Mouse (Mus musculus): ENCODE data around the gene Sh3tc1. TPM values are rescaled to one million over a fixed set of nuclear protein-coding genes. Genes with fewer than 3 reads are reported as not detected.

Gene Sh3tc1
- polyA plus RNA-seq, 1 experiment from 2014 or later = 1.3 TPM

- Histone ChIP-seq H3K4me3 (ENCODE audit: low read depth, low read length) (no peak overlapping the region), H3K9me3 (ENCODE audit: control insufficient read depth, low read length) (no peaks in the 10 kb centered on the region), H3K27me3 (ENCODE audit: control insufficient read depth, insufficient read depth, low read length) (no peaks in the 10 kb centered on the region), H3K9ac (replicated peaks; ENCODE audit: low read depth, low read length) (no peak overlapping the region), H3K27ac (ENCODE audit: low read depth, low read length) (no peak overlapping the region), H3K4me1 (ENCODE audit: control insufficient read depth, insufficient read depth, low read length) (no peaks in the 10 kb centered on the region), H3K4me2 (ENCODE audit: low read depth, low read length) (no peak overlapping the region), H3K36me3 (ENCODE audit: control insufficient read depth, insufficient read depth, low read length) (no peaks in the 10 kb centered on the region)
- no peak for ATAC-seq (ENCODE audit: low read depth)
- WGBS = 44% methylated on average over 3 of the region's 3 CpGs
These were observed 28.9 kb downstream of the Sh3tc1 start for GRCm38 (mm10) chr5:35710931-35711330.

GRCm38 (mm10) chr5:35710481-35710880 is 29.3 kb downstream of the Sh3tc1 start:
- no peak overlapping the region for H3K9ac ChIP-seq (replicated peaks; ENCODE audit: low read depth, low read length)
- H3K4me2 ChIP-seq (ENCODE audit: low read depth, low read length) = no peak overlapping the region
- no peak overlapping the region for H3K27ac ChIP-seq (ENCODE audit: low read depth, low read length)
- no peaks in the 10 kb centered on the region for H3K9me3 ChIP-seq (ENCODE audit: control insufficient read depth, low read length)
- no peak overlapping the region for H3K4me3 ChIP-seq (ENCODE audit: low read depth, low read length)
- no peaks in the 10 kb centered on the region for H3K36me3 ChIP-seq (ENCODE audit: control insufficient read depth, insufficient read depth, low read length)
- no peak for ATAC-seq (ENCODE audit: low read depth)
- H3K27me3 ChIP-seq (ENCODE audit: control insufficient read depth, insufficient read depth, low read length) = no peaks in the 10 kb centered on the region
- no peaks in the 10 kb centered on the region for H3K4me1 ChIP-seq (ENCODE audit: control insufficient read depth, insufficient read depth, low read length)
- 67% methylated on average over 3 of the region's 3 CpGs for WGBS

GRCm38 (mm10) chr5:35705411-35705810 is 34.4 kb downstream of the Sh3tc1 start:
- Histone ChIP-seq H3K4me1 (ENCODE audit: control insufficient read depth, insufficient read depth, low read length) (no peaks in the 10 kb centered on the region), H3K27me3 (ENCODE audit: control insufficient read depth, insufficient read depth, low read length) (no peaks in the 10 kb centered on the region), H3K4me2 (ENCODE audit: low read depth, low read length) (no peak overlapping the region), H3K9ac (replicated peaks; ENCODE audit: low read depth, low read length) (no peak overlapping the region), H3K27ac (ENCODE audit: low read depth, low read length) (no peak overlapping the region), H3K4me3 (ENCODE audit: low read depth, low read length) (no peak overlapping the region), H3K36me3 (ENCODE audit: control insufficient read depth, insufficient read depth, low read length) (no peaks in the 10 kb centered on the region), H3K9me3 (ENCODE audit: control insufficient read depth, low read length) (no peaks in the 10 kb centered on the region)
- 96% methylated on average over 3 of the region's 3 CpGs for WGBS
- ATAC-seq (ENCODE audit: low read depth) = no peak

GRCm38 (mm10) chr5:35703814-35704213 is 36.0 kb downstream of the Sh3tc1 start:
- no peak overlapping the region for H3K27ac ChIP-seq (ENCODE audit: low read depth, low read length)
- H3K36me3 ChIP-seq (ENCODE audit: control insufficient read depth, insufficient read depth, low read length) = no peaks in the 10 kb centered on the region
- no peak overlapping the region for H3K9ac ChIP-seq (replicated peaks; ENCODE audit: low read depth, low read length)
- H3K4me1 ChIP-seq (ENCODE audit: control insufficient read depth, insufficient read depth, low read length) = no peaks in the 10 kb centered on the region
- H3K4me2 ChIP-seq (ENCODE audit: low read depth, low read length) = no peak overlapping the region
- no peak overlapping the region for H3K4me3 ChIP-seq (ENCODE audit: low read depth, low read length)
- no peaks in the 10 kb centered on the region for H3K9me3 ChIP-seq (ENCODE audit: control insufficient read depth, low read length)
- ATAC-seq (ENCODE audit: low read depth) = no peak
- 92% methylated on average over 4 of the region's 4 CpGs for WGBS
- H3K27me3 ChIP-seq (ENCODE audit: control insufficient read depth, insufficient read depth, low read length) = no peaks in the 10 kb centered on the region

- WGBS = 86% methylated on average over 8 of the region's 8 CpGs
- no peak overlapping the region for H3K9ac ChIP-seq (replicated peaks; ENCODE audit: low read depth, low read length)
- H3K4me1 ChIP-seq (ENCODE audit: control insufficient read depth, insufficient read depth, low read length) = no peaks in the 10 kb centered on the region
- no peaks in the 10 kb centered on the region for H3K27me3 ChIP-seq (ENCODE audit: control insufficient read depth, insufficient read depth, low read length)
- H3K9me3 ChIP-seq (ENCODE audit: control insufficient read depth, low read length) = no peaks in the 10 kb centered on the region
- ATAC-seq (ENCODE audit: low read depth) = no peak
- no peak overlapping the region for H3K4me2 ChIP-seq (ENCODE audit: low read depth, low read length)
- no peak overlapping the region for H3K4me3 ChIP-seq (ENCODE audit: low read depth, low read length)
- H3K27ac ChIP-seq (ENCODE audit: low read depth, low read length) = no peak overlapping the region
- no peaks in the 10 kb centered on the region for H3K36me3 ChIP-seq (ENCODE audit: control insufficient read depth, insufficient read depth, low read length)
These were observed 36.6 kb downstream of the Sh3tc1 start for GRCm38 (mm10) chr5:35703183-35703582.

- Histone ChIP-seq H3K4me2 (ENCODE audit: low read depth, low read length) (no peak overlapping the region), H3K27ac (ENCODE audit: low read depth, low read length) (no peak overlapping the region), H3K9ac (replicated peaks; ENCODE audit: low read depth, low read length) (no peak overlapping the region), H3K4me1 (ENCODE audit: control insufficient read depth, insufficient read depth, low read length) (no peaks in the 10 kb centered on the region), H3K27me3 (ENCODE audit: control insufficient read depth, insufficient read depth, low read length) (no peaks in the 10 kb centered on the region), H3K36me3 (ENCODE audit: control insufficient read depth, insufficient read depth, low read length) (no peaks in the 10 kb centered on the region), H3K9me3 (ENCODE audit: control insufficient read depth, low read length) (no peaks in the 10 kb centered on the region), H3K4me3 (ENCODE audit: low read depth, low read length) (no peak overlapping the region)
- ATAC-seq (ENCODE audit: low read depth) = no peak
- 84% methylated on average over 4 of the region's 4 CpGs for WGBS
These were observed 37.1 kb downstream of the Sh3tc1 start for GRCm38 (mm10) chr5:35702582-35703140.

- H3K9me3 ChIP-seq (ENCODE audit: control insufficient read depth, low read length) = no peaks in the 10 kb centered on the region
- H3K9ac ChIP-seq (replicated peaks; ENCODE audit: low read depth, low read length) = no peak overlapping the region
- H3K27ac ChIP-seq (ENCODE audit: low read depth, low read length) = no peak overlapping the region
- no peak overlapping the region for H3K4me2 ChIP-seq (ENCODE audit: low read depth, low read length)
- H3K27me3 ChIP-seq (ENCODE audit: control insufficient read depth, insufficient read depth, low read length) = no peaks in the 10 kb centered on the region
- H3K4me3 ChIP-seq (ENCODE audit: low read depth, low read length) = no peak overlapping the region
- H3K4me1 ChIP-seq (ENCODE audit: control insufficient read depth, insufficient read depth, low read length) = no peaks in the 10 kb centered on the region
- no peaks in the 10 kb centered on the region for H3K36me3 ChIP-seq (ENCODE audit: control insufficient read depth, insufficient read depth, low read length)
- no peak for ATAC-seq (ENCODE audit: low read depth)
- WGBS = 45% methylated on average over 6 of the region's 6 CpGs
These were observed 38.7 kb downstream of the Sh3tc1 start for GRCm38 (mm10) chr5:35701042-35701441.

GRCm38 (mm10) chr5:35695815-35696214 is 44.0 kb downstream of the Sh3tc1 start:
- Histone ChIP-seq H3K4me3 (ENCODE audit: low read depth, low read length) (no peak overlapping the region), H3K4me2 (ENCODE audit: low read depth, low read length) (no peak overlapping the region), H3K9me3 (ENCODE audit: control insufficient read depth, low read length) (no peaks in the 10 kb centered on the region), H3K27me3 (ENCODE audit: control insufficient read depth, insufficient read depth, low read length) (no peaks in the 10 kb centered on the region), H3K27ac (ENCODE audit: low read depth, low read length) (no peak overlapping the region), H3K36me3 (ENCODE audit: control insufficient read depth, insufficient read depth, low read length) (no peaks in the 10 kb centered on the region), H3K9ac (replicated peaks; ENCODE audit: low read depth, low read length) (no peak overlapping the region), H3K4me1 (ENCODE audit: control insufficient read depth, insufficient read depth, low read length) (no peaks in the 10 kb centered on the region)
- 35% methylated on average over 5 of the region's 5 CpGs for WGBS
- ATAC-seq (ENCODE audit: low read depth) = no peak

- H3K27ac ChIP-seq (ENCODE audit: low read depth, low read length) = no peak overlapping the region
- H3K4me1 ChIP-seq (ENCODE audit: control insufficient read depth, insufficient read depth, low read length) = no peaks in the 10 kb centered on the region
- H3K9me3 ChIP-seq (ENCODE audit: control insufficient read depth, low read length) = no peaks in the 10 kb centered on the region
- no peak for ATAC-seq (ENCODE audit: low read depth)
- no peak overlapping the region for H3K4me2 ChIP-seq (ENCODE audit: low read depth, low read length)
- no peaks in the 10 kb centered on the region for H3K36me3 ChIP-seq (ENCODE audit: control insufficient read depth, insufficient read depth, low read length)
- no peak overlapping the region for H3K9ac ChIP-seq (replicated peaks; ENCODE audit: low read depth, low read length)
- no peak overlapping the region for H3K4me3 ChIP-seq (ENCODE audit: low read depth, low read length)
- H3K27me3 ChIP-seq (ENCODE audit: control insufficient read depth, insufficient read depth, low read length) = no peaks in the 10 kb centered on the region
- 84% methylated on average over 4 of the region's 4 CpGs for WGBS
These were observed 46.1 kb downstream of the Sh3tc1 start for GRCm38 (mm10) chr5:35693638-35694037.
